Mouse (Mus musculus) intestine, postnatal 0 days (tissue): ENCODE measurements around the gene Sec14l4. TPM values are rescaled to one million over a fixed set of nuclear protein-coding genes. Genes with fewer than 3 reads are reported as not detected.
A peak's percentile ranks its signal among the peaks of the same experiment; 100 is the strongest.
"Not testable (repeated sequence)": the region's sequence is repeated elsewhere in the genome, so short reads cannot be mapped to it uniquely, and the experiment has no call there.

Experiments
- ATAC-seq: fragments of 200-750 bp; cut with Nextera tagmentation; 2 replicates; pipeline ENCODE4 v1.8.0; 2017; ENCODE audit warnings: mild to moderate bottlenecking, moderate TSS enrichment, moderate library complexity
- H3K27ac ChIP-seq: fragments of 300-500 bp; sonication (generic); 2 replicates; pipeline ENCODE4 v1.5.1; 2014; ENCODE audit warnings: mild to moderate bottlenecking, low read depth, low read length, moderate library complexity
- H3K27me3 ChIP-seq: fragments of 300-500 bp; sonication (generic); replicated peaks from 2 replicates; pipeline ENCODE4 v1.6.1; 2014; ENCODE audit warnings: low read length, mixed read lengths; ENCODE audit not compliant: control insufficient read depth, insufficient read depth
- H3K36me3 ChIP-seq: fragments of 300-500 bp; sonication (generic); 2 replicates; pipeline ENCODE4 v1.6.1; 2014; ENCODE audit warnings: mild to moderate bottlenecking, moderate library complexity; ENCODE audit not compliant: control insufficient read depth, insufficient read depth
- H3K4me1 ChIP-seq: fragments of 300-500 bp; sonication (generic); replicated peaks from 2 replicates; pipeline ENCODE4 v1.6.1; 2014; ENCODE audit warnings: antibody characterized with exemption, low read length, mixed read lengths; ENCODE audit not compliant: control insufficient read depth, insufficient read depth
- H3K4me2 ChIP-seq: fragments of 300-500 bp; sonication (generic); replicated peaks from 2 replicates; pipeline ENCODE4 v1.6.1; 2014; ENCODE audit warnings: low read depth, mild to moderate bottlenecking, moderate library complexity
- H3K4me3 ChIP-seq: fragments of 300-500 bp; sonication (generic); 2 replicates; pipeline ENCODE4 v1.5.1; 2014; ENCODE audit warnings: low read depth, low read length
- H3K9ac ChIP-seq: fragments of 300-500 bp; sonication (generic); 2 replicates; pipeline ENCODE4 v1.6.1; 2014; ENCODE audit warnings: mild to moderate bottlenecking, low read depth, low read length
- H3K9me3 ChIP-seq: fragments of 300-500 bp; sonication (generic); 2 replicates; pipeline ENCODE4 v1.6.1; 2016; ENCODE audit warnings: mixed run types; ENCODE audit not compliant: control insufficient read depth
- CTCF ChIP-seq: sonication (generic); IDR thresholded peaks from 2 replicates; pipeline ENCODE4 v1.5.1; 2016; ENCODE audit warnings: low read depth, mild to moderate bottlenecking, control low read depth, antibody characterized with exemption, moderate library complexity
- WGBS: fragments of 180-500 bp; shearing (Covaris S2); extraction: QIAGEN DNeasy Blood & Tissue Kit; methylation state at CpG from one replicate; pipeline ENCODE4 v1.1.7; 2014; 5-methylcytosine and 5-hydroxymethylcytosine counted together
- polyA plus RNA-seq: library from polyadenylated mRNA; unstranded; fragments of >200 nt; fragmentation: Nextera tagmentation; extraction: Ambion mirVana; gene quantifications from 2 replicates; pipeline ENCODE4 v1.2.1, GENCODE M21; 2015

Sec14l4 gene
- polyA plus RNA-seq, 1 experiment from 2014 or later = 0.13 TPM

DNA sequence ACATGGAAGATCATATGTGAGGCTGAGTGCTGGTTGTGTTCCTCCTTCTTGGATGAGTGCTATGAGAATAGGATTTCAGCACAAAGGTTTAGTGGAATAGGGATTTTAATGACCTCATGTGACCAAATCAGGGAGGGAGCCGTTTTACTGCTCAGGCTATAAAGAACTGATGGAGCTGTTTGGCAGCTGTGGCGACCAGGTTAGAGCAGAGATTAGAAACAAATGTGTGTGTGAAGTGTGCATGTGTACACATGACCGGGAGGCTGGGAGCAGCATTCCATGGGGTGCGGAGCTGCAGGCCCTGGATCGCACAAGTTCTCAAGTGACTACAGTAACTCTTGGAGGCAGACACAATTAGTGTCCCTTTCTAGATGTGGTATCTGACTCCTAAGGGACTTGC is 31.7 kb upstream of the Sec14l4 start:
- peak; percentile 65 for ATAC-seq
- 35% methylated on average over 5 of the region's 5 CpGs for WGBS
- Histone ChIP-seq H3K4me3 (no peak overlapping the region), H3K4me1 (no peaks in the 10 kb centered on the region), H3K36me3 (peaks cover 18% of the 10 kb centered on the region; the same call in 1 of the 2 replicates), H3K27me3 (0 out of 2 replicates have a peak, but pooled peaks cover 9% of the 10 kb centered on the region), H3K9me3 (no peaks in the 10 kb centered on the region), H3K27ac (no peak overlapping the region), H3K9ac (no peak overlapping the region), H3K4me2 (no peak overlapping the region)
- TF ChIP-seq CTCF = no peak

- Histone ChIP-seq H3K27me3 (0 out of 2 replicates have a peak, but pooled peaks cover 11% of the 10 kb centered on the region), H3K4me3 (no peak overlapping the region), H3K9me3 (no peaks in the 10 kb centered on the region), H3K9ac (no peak overlapping the region), H3K4me1 (no peaks in the 10 kb centered on the region), H3K36me3 (peaks cover 18% of the 10 kb centered on the region; the same call in 1 of the 2 replicates), H3K27ac (no peak overlapping the region), H3K4me2 (no peak overlapping the region)
- peak; percentile 87 for TF ChIP-seq CTCF
- WGBS = 6% methylated on average over 5 of the region's 5 CpGs
- ATAC-seq = peak; percentile 49; the same call in 1 of the 2 replicates
Observed at GRCm38 (mm10) chr11:4001603-4002002, 29.7 kb upstream of the Sec14l4 start.

- no peaks in the 10 kb centered on the region for H3K4me1 ChIP-seq
- no peaks in the 10 kb centered on the region for H3K36me3 ChIP-seq
- 0 out of 2 replicates have a peak, but pooled peaks cover 5% of the 10 kb centered on the region for H3K27me3 ChIP-seq
- no peak for TF ChIP-seq CTCF
- WGBS = 58% methylated on average over 5 of the region's 5 CpGs
- H3K27ac ChIP-seq = no peak overlapping the region
- no peak overlapping the region for H3K4me3 ChIP-seq
- ATAC-seq = no peak
- no peak overlapping the region for H3K9ac ChIP-seq
- H3K9me3 ChIP-seq = no peaks in the 10 kb centered on the region
- no peak overlapping the region for H3K4me2 ChIP-seq
Observed at GRCm38 (mm10) chr11:4005220-4005805, 25.9 kb upstream of the Sec14l4 start.

GRCm38 (mm10) chr11:4006462-4006861 is 24.8 kb upstream of the Sec14l4 start:
- ATAC-seq = no peak
- Histone ChIP-seq H3K27me3 (0 out of 2 replicates have a peak, but pooled peaks cover 5% of the 10 kb centered on the region), H3K9ac (no peak overlapping the region), H3K36me3 (no peaks in the 10 kb centered on the region), H3K27ac (no peak overlapping the region), H3K4me1 (no peaks in the 10 kb centered on the region), H3K4me3 (no peak overlapping the region), H3K9me3 (no peaks in the 10 kb centered on the region), H3K4me2 (no peak overlapping the region)
- TF ChIP-seq CTCF = peak; percentile 62
- WGBS = 85% methylated on average over 3 of the region's 3 CpGs

- Histone ChIP-seq H3K4me1 (no peaks in the 10 kb centered on the region), H3K4me3 (no peak overlapping the region), H3K27ac (no peak overlapping the region), H3K36me3 (no peaks in the 10 kb centered on the region), H3K4me2 (no peak overlapping the region), H3K9me3 (no peaks in the 10 kb centered on the region), H3K27me3 (no peaks in the 10 kb centered on the region), H3K9ac (no peak overlapping the region)
- WGBS = 67% methylated on average over 1 of the region's 1 CpGs
- no peak for TF ChIP-seq CTCF
- no peak for ATAC-seq
Observed at GRCm38 (mm10) chr11:4012616-4013015, 18.6 kb upstream of the Sec14l4 start.

- H3K4me1 ChIP-seq, H3K27ac ChIP-seq, H3K4me2 ChIP-seq, H3K36me3 ChIP-seq, H3K9me3 ChIP-seq, H3K27me3 ChIP-seq, H3K4me3 ChIP-seq, H3K9ac ChIP-seq, ATAC-seq: not testable (repeated sequence)
- 85% methylated on average over 14 of the region's 14 CpGs for WGBS
Observed at GRCm38 (mm10) chr11:4015796-4016195, 15.5 kb upstream of the Sec14l4 start.

- not testable (repeated sequence) for H3K9ac ChIP-seq
- 83% methylated on average over 13 of the region's 13 CpGs for WGBS
Observed at GRCm38 (mm10) chr11:4022111-4022510, 9.2 kb upstream of the Sec14l4 start.

More at GRCm38 (mm10) chr11:4022111-4022510, 9.2 kb upstream of the Sec14l4 start:
- H3K4me3 ChIP-seq, H3K4me2 ChIP-seq, H3K9me3 ChIP-seq, H3K27ac ChIP-seq, H3K4me1 ChIP-seq, H3K36me3 ChIP-seq, H3K27me3 ChIP-seq, ATAC-seq: not testable (repeated sequence)
